Mouse (Mus musculus): ENCODE results near the gene Pif1. TPM values are rescaled to one million over a fixed set of nuclear protein-coding genes. Genes with fewer than 3 reads are reported as not detected.

Gene Pif1
- polyA plus RNA-seq, 1 experiment from 2014 or later = 8.7 TPM

GRCm38 (mm10) chr9:65629767-65630630 lies 43.0 kb downstream of the Pif1 start:
- ATAC-seq (ENCODE audit: insufficient number of reproducible peaks, insufficient read depth, low FRiP score, low read depth) = peak; percentile 87
- no peaks in the 10 kb centered on the region for H3K27me3 ChIP-seq (ENCODE audit: control insufficient read depth, insufficient read depth, low read length)
- H3K27ac ChIP-seq (replicated peaks in 1 of 2; ENCODE audit: control insufficient read depth in 1 of 2, insufficient read depth in 1 of 2, low read depth in 2 of 2, low read length in 2 of 2) = peak overlapping the region; percentile 94 to 96
- H3K36me3 ChIP-seq (ENCODE audit: control insufficient read depth, insufficient read depth, low read length) = no peaks in the 10 kb centered on the region
- WGBS = under 1% methylated on average over 41 of the region's 83 CpGs
- no peaks in the 10 kb centered on the region for H3K9me3 ChIP-seq (ENCODE audit: control insufficient read depth, low read length)
- H3K4me3 ChIP-seq (ENCODE audit: control insufficient read depth in 1 of 2, insufficient read depth in 1 of 2, low read depth in 1 of 2, low read length in 2 of 2) = peak overlapping the region; percentile 95 to 96
- peak overlapping the region; percentile 99 for H3K9ac ChIP-seq (ENCODE audit: low read length)
- H3K4me2 ChIP-seq (ENCODE audit: low read length) = peak overlapping the region; percentile 80
- H3K4me1 ChIP-seq (ENCODE audit: control insufficient read depth in 2 of 2, insufficient read depth in 2 of 2, low read length in 2 of 2) = peaks cover 4 to 15% of the 10 kb centered on the region in 2 experiments

GRCm38 (mm10) chr9:65630631-65631353 lies 43.8 kb downstream of the Pif1 start:
- WGBS = under 1% methylated on average over 53 of the region's 78 CpGs
- ATAC-seq (ENCODE audit: insufficient number of reproducible peaks, insufficient read depth, low FRiP score, low read depth) = peak; percentile 60
- Histone ChIP-seq H3K36me3 (ENCODE audit: control insufficient read depth, insufficient read depth, low read length) (no peaks in the 10 kb centered on the region), H3K9me3 (ENCODE audit: control insufficient read depth, low read length) (no peaks in the 10 kb centered on the region), H3K4me2 (ENCODE audit: low read length) (peak overlapping the region; percentile 80), H3K27me3 (ENCODE audit: control insufficient read depth, insufficient read depth, low read length) (no peaks in the 10 kb centered on the region), H3K4me1 (ENCODE audit: control insufficient read depth in 2 of 2, insufficient read depth in 2 of 2, low read length in 2 of 2) (peaks cover 4 to 15% of the 10 kb centered on the region in 2 experiments), H3K4me3 (ENCODE audit: control insufficient read depth in 1 of 2, insufficient read depth in 1 of 2, low read depth in 1 of 2, low read length in 2 of 2) (peak overlapping the region; percentile 95 to 96), H3K27ac (replicated peaks in 1 of 2; ENCODE audit: control insufficient read depth in 1 of 2, insufficient read depth in 1 of 2, low read depth in 2 of 2, low read length in 2 of 2) (peak overlapping the region; percentile 85 to 96), H3K9ac (ENCODE audit: low read length) (peak overlapping the region; percentile 99)

GRCm38 (mm10) chr9:65631354-65632021 lies 44.5 kb downstream of the Pif1 start:
- WGBS = 12% methylated on average over 16 of the region's 16 CpGs
- Histone ChIP-seq H3K4me1 (ENCODE audit: control insufficient read depth in 2 of 2, insufficient read depth in 2 of 2, low read length in 2 of 2) (peaks cover 4 to 15% of the 10 kb centered on the region in 2 experiments), H3K27ac (replicated peaks in 1 of 2; ENCODE audit: control insufficient read depth in 1 of 2, insufficient read depth in 1 of 2, low read depth in 2 of 2, low read length in 2 of 2) (peak overlapping the region; percentile 85 to 96), H3K9me3 (ENCODE audit: control insufficient read depth, low read length) (no peaks in the 10 kb centered on the region), H3K4me3 (ENCODE audit: control insufficient read depth in 1 of 2, insufficient read depth in 1 of 2, low read depth in 1 of 2, low read length in 2 of 2) (peak overlapping the region; percentile 95 to 96), H3K9ac (ENCODE audit: low read length) (peak overlapping the region; percentile 99), H3K36me3 (ENCODE audit: control insufficient read depth, insufficient read depth, low read length) (peaks cover 5% of the 10 kb centered on the region; the same call in 1 of the 2 replicates), H3K27me3 (ENCODE audit: control insufficient read depth, insufficient read depth, low read length) (no peaks in the 10 kb centered on the region), H3K4me2 (ENCODE audit: low read length) (peak overlapping the region; percentile 80)
- ATAC-seq (ENCODE audit: insufficient number of reproducible peaks, insufficient read depth, low FRiP score, low read depth) = no peak

- H3K9me3 ChIP-seq (ENCODE audit: control insufficient read depth, low read length) = no peaks in the 10 kb centered on the region
- H3K4me3 ChIP-seq (ENCODE audit: control insufficient read depth in 1 of 2, insufficient read depth in 1 of 2, low read depth in 1 of 2, low read length in 2 of 2) = no peak overlapping the region
- H3K4me1 ChIP-seq (ENCODE audit: control insufficient read depth in 2 of 2, insufficient read depth in 2 of 2, low read length in 2 of 2) = peaks cover 17 to 46% of the 10 kb centered on the region in 2 experiments
- H3K4me2 ChIP-seq (ENCODE audit: low read length) = no peak overlapping the region
- no peak overlapping the region for H3K9ac ChIP-seq (ENCODE audit: low read length)
- no peaks in the 10 kb centered on the region for H3K27me3 ChIP-seq (ENCODE audit: control insufficient read depth, insufficient read depth, low read length)
- 85% methylated on average over 1 of the region's 1 CpGs for WGBS
- H3K27ac ChIP-seq (replicated peaks in 1 of 2; ENCODE audit: control insufficient read depth in 1 of 2, insufficient read depth in 1 of 2, low read depth in 2 of 2, low read length in 2 of 2) = no peak overlapping the region
- ATAC-seq (ENCODE audit: insufficient number of reproducible peaks, insufficient read depth, low FRiP score, low read depth) = no peak
- peaks cover 5% of the 10 kb centered on the region; the same call in 1 of the 2 replicates for H3K36me3 ChIP-seq (ENCODE audit: control insufficient read depth, insufficient read depth, low read length)
Observed at GRCm38 (mm10) chr9:65635766-65636165, 48.8 kb downstream of the Pif1 start.

GRCm38 (mm10) chr9:65636926-65637325 lies 50.0 kb downstream of the Pif1 start:
- Histone ChIP-seq H3K9ac (ENCODE audit: low read length) (no peak overlapping the region), H3K4me3 (ENCODE audit: control insufficient read depth in 1 of 2, insufficient read depth in 1 of 2, low read depth in 1 of 2, low read length in 2 of 2) (no peak overlapping the region), H3K27me3 (ENCODE audit: control insufficient read depth, insufficient read depth, low read length) (no peaks in the 10 kb centered on the region), H3K4me2 (ENCODE audit: low read length) (no peak overlapping the region), H3K9me3 (ENCODE audit: control insufficient read depth, low read length) (no peaks in the 10 kb centered on the region), H3K36me3 (ENCODE audit: control insufficient read depth, insufficient read depth, low read length) (peaks cover 5% of the 10 kb centered on the region; the same call in 1 of the 2 replicates), H3K4me1 (ENCODE audit: control insufficient read depth in 2 of 2, insufficient read depth in 2 of 2, low read length in 2 of 2) (peaks cover 26 to 53% of the 10 kb centered on the region in 2 experiments), H3K27ac (replicated peaks in 1 of 2; ENCODE audit: control insufficient read depth in 1 of 2, insufficient read depth in 1 of 2, low read depth in 2 of 2, low read length in 2 of 2) (no peak overlapping the region)
- 82% methylated on average over 4 of the region's 4 CpGs for WGBS
- ATAC-seq (ENCODE audit: insufficient number of reproducible peaks, insufficient read depth, low FRiP score, low read depth) = no peak

- Histone ChIP-seq H3K4me3 (ENCODE audit: control insufficient read depth in 1 of 2, insufficient read depth in 1 of 2, low read depth in 1 of 2, low read length in 2 of 2) (no peak overlapping the region), H3K4me1 (ENCODE audit: control insufficient read depth in 2 of 2, insufficient read depth in 2 of 2, low read length in 2 of 2) (peaks cover 28 to 55% of the 10 kb centered on the region in 2 experiments), H3K9me3 (ENCODE audit: control insufficient read depth, low read length) (no peaks in the 10 kb centered on the region), H3K36me3 (ENCODE audit: control insufficient read depth, insufficient read depth, low read length) (peaks cover 10% of the 10 kb centered on the region; the same call in 1 of the 2 replicates), H3K27me3 (ENCODE audit: control insufficient read depth, insufficient read depth, low read length) (no peaks in the 10 kb centered on the region), H3K4me2 (ENCODE audit: low read length) (peak overlapping the region; percentile 40), H3K9ac (ENCODE audit: low read length) (peak overlapping the region; percentile 55), H3K27ac (replicated peaks in 1 of 2; ENCODE audit: control insufficient read depth in 1 of 2, insufficient read depth in 1 of 2, low read depth in 2 of 2, low read length in 2 of 2) (peak overlapping the region; percentile 87 to 92)
- ATAC-seq (ENCODE audit: insufficient number of reproducible peaks, insufficient read depth, low FRiP score, low read depth) = peak; percentile 48
- 31% methylated on average over 5 of the region's 5 CpGs for WGBS
Observed at GRCm38 (mm10) chr9:65639065-65639464, 52.1 kb downstream of the Pif1 start.

- Histone ChIP-seq H3K36me3 (ENCODE audit: control insufficient read depth, insufficient read depth, low read length) (peaks cover 10% of the 10 kb centered on the region; the same call in 1 of the 2 replicates), H3K9ac (ENCODE audit: low read length) (peak overlapping the region; percentile 18; the same call in 1 of the 2 replicates), H3K27ac (replicated peaks in 1 of 2; ENCODE audit: control insufficient read depth in 1 of 2, insufficient read depth in 1 of 2, low read depth in 2 of 2, low read length in 2 of 2) (peak overlapping the region in 1 of 2 experiments; percentile 70; a peak in 2 of 4 replicates), H3K4me1 (ENCODE audit: control insufficient read depth in 2 of 2, insufficient read depth in 2 of 2, low read length in 2 of 2) (peaks cover 43 to 73% of the 10 kb centered on the region in 2 experiments), H3K27me3 (ENCODE audit: control insufficient read depth, insufficient read depth, low read length) (no peaks in the 10 kb centered on the region), H3K4me3 (ENCODE audit: control insufficient read depth in 1 of 2, insufficient read depth in 1 of 2, low read depth in 1 of 2, low read length in 2 of 2) (no peak overlapping the region), H3K4me2 (ENCODE audit: low read length) (peak overlapping the region; percentile 52), H3K9me3 (ENCODE audit: control insufficient read depth, low read length) (no peaks in the 10 kb centered on the region)
- ATAC-seq (ENCODE audit: insufficient number of reproducible peaks, insufficient read depth, low FRiP score, low read depth) = no peak
- WGBS = 7% methylated on average over 5 of the region's 5 CpGs
Observed at GRCm38 (mm10) chr9:65640838-65641410, 54.0 kb downstream of the Pif1 start.
